ENCODE assay signal across 32 mouse cellular contexts in the genomic region with DNA sequence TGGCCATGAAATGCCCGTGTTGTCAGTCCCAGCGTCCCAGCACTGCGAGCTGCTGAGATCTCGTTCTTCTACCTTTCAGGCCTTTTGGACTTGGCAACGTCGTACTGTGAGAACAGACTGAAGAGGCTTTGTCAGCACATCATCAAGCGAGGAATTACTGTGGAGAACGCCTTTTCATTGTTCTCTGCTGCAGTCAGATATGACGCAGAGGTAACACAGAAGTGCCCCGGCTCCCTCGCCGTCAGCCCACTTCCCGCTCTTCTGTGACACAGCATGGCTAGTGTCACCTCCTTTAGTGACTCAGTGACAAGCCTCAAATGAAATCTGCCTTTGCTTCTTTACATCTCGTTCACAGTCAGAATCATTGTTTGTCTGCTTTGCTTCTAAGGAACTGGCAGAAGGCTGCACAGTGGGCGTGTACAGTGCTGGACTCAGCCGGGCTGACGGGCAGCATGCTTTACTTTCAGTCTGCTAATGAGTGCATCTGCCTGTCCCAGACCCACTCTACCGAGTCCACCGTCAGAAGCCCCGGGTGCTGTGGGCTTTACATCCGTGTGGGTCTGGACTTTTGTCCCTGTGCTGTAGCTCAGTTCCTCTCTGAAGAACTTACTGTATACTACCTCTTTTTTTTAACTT. TPM values are rescaled to one million over a fixed set of nuclear protein-coding genes. Genes with fewer than 3 reads are reported as not detected.
A peak's percentile ranks its signal among the peaks of the same experiment; 100 is the strongest.
DNase-seq lines count a peak whose midpoint lies in the region; ATAC-seq and TF ChIP-seq lines count a peak whose summit lies in the region.
"Had no signal": no experiment of that assay in that cellular context is flagged by ENCODE, and none has a peak within 500 bp of the region (broad histone marks: within the 10 kb centered on the region; RNA-seq: fewer than 3 reads in every experiment).

No protein-coding gene starts in this region.

- 67% methylated on average over 21 of the region's 21 CpGs for WGBS in heart, adult 2 months
- WGBS in heart, embryonic 16.5 days, result 48% methylated on average over 21 of the region's 21 CpGs

- TF ChIP-seq CTCF in heart, adult 2 months (IDR thresholded peaks at IDR 0.05), result no peak

- ATAC-seq in heart, embryonic 16.5 days (replicated peaks; ENCODE audit: extremely low read depth, insufficient read depth, low FRiP score), result peak; percentile 85
- ATAC-seq: intestine, embryonic 16.5 days had no signal

- DNase-seq in heart, adult 11 months, result peak; percentile 69
- no peak for DNase-seq in heart, adult 2 months
- DNase-seq in heart, adult 8-10 months (ENCODE audit: low spot score), result no peak
- DNase-seq in layer of hippocampus, adult 9-11 months, result peak; percentile 26
- no peak for DNase-seq in layer of hippocampus, postnatal 25 days (ENCODE audit: extremely low spot score in 1 of 2, low spot score in 1 of 2)
- no peak for DNase-seq in ovary, postnatal 10 days (ENCODE audit: low spot score)
- DNase-seq: adrenal gland, postnatal 25 days; cerebellum, adult 11 months; cerebellum, adult 9-11 months; left cerebral cortex, postnatal 4 days; lung, embryonic 14.5 days; right cerebral cortex, postnatal 14 days; spleen, adult 18-20 months had no signal

- no peaks in the 10 kb centered on the region for H3K27me3 ChIP-seq in heart, adult 2 months (ENCODE audit: control insufficient read depth, insufficient read depth, low read length)
- H3K27me3 ChIP-seq in heart, embryonic 16.5 days (ENCODE audit: control insufficient read depth, insufficient read depth, low read length), result peaks cover 35% of the 10 kb centered on the region
- H3K27me3 ChIP-seq: hindbrain, embryonic 15.5 days; limb, embryonic 15.5 days; midbrain, embryonic 12.5 days had no signal

- H3K4me3 ChIP-seq in heart, adult 2 months, result no peak overlapping the region
- H3K4me3 ChIP-seq in heart, embryonic 16.5 days (ENCODE audit: low read length), result no peak overlapping the region
- H3K4me3 ChIP-seq: embryonic facial prominence, embryonic 10.5 days; hindbrain, embryonic 15.5 days; limb, embryonic 15.5 days; midbrain, embryonic 12.5 days had no signal

- peak overlapping the region; percentile 53 for H3K4me2 ChIP-seq in heart, embryonic 16.5 days (ENCODE audit: low read depth, low read length)
- H3K4me2 ChIP-seq: hindbrain, embryonic 15.5 days; limb, embryonic 15.5 days; lung, embryonic 14.5 days; midbrain, embryonic 12.5 days had no signal

- intact Hi-C loops in heart, adult 2 months (cut with DNase I), result loop anchor here (10.0 kb wide), 1 partner anchor 94 kb away; no protein-coding TSS in a partner anchor

- peaks cover 3% of the 10 kb centered on the region; the same call in 1 of the 2 replicates for H3K36me3 ChIP-seq in heart, adult 2 months (ENCODE audit: control insufficient read depth, insufficient read depth, low read length)
- peaks cover 21% of the 10 kb centered on the region for H3K36me3 ChIP-seq in heart, embryonic 16.5 days (ENCODE audit: control insufficient read depth, insufficient read depth)

- no peak overlapping the region for H3K27ac ChIP-seq in heart, adult 2 months
- H3K27ac ChIP-seq in heart, embryonic 16.5 days (ENCODE audit: low read length), result no peak overlapping the region
- H3K27ac ChIP-seq: embryonic facial prominence, embryonic 10.5 days; hindbrain, embryonic 15.5 days; limb, embryonic 15.5 days; liver, embryonic 14.5 days; midbrain, embryonic 12.5 days had no signal

- H3K79me2 ChIP-seq in heart, adult 2 months (replicated peaks; ENCODE audit: control insufficient read depth, insufficient read depth, low read length), result no peaks in the 10 kb centered on the region

- no peaks in the 10 kb centered on the region for H3K9me3 ChIP-seq in heart, embryonic 16.5 days (replicated peaks; ENCODE audit: control insufficient read depth, low read length)
- H3K9me3 ChIP-seq: embryonic facial prominence, embryonic 10.5 days; hindbrain, embryonic 15.5 days; limb, embryonic 15.5 days; midbrain, embryonic 12.5 days had no signal

- H3K4me1 ChIP-seq in heart, adult 2 months (ENCODE audit: control insufficient read depth, insufficient read depth, low read length), result no peaks in the 10 kb centered on the region
- H3K4me1 ChIP-seq in heart, embryonic 16.5 days (ENCODE audit: control insufficient read depth, insufficient read depth, low read length), result 0 out of 2 replicates have a peak, but pooled peaks cover 2% of the 10 kb centered on the region
- H3K4me1 ChIP-seq: embryonic facial prominence, embryonic 10.5 days; hindbrain, embryonic 15.5 days; limb, embryonic 15.5 days; midbrain, embryonic 12.5 days had no signal

- TF ChIP-seq POLR2A in heart, adult 2 months (IDR thresholded peaks at IDR 0.05; ENCODE audit: insufficient read depth, low read depth, low read length), result no peak

- no peak overlapping the region for H3K9ac ChIP-seq in heart, adult 2 months (ENCODE audit: low read depth, low read length)
- no peak overlapping the region for H3K9ac ChIP-seq in heart, embryonic 16.5 days (ENCODE audit: low read length)
- H3K9ac ChIP-seq: hindbrain, embryonic 15.5 days; limb, embryonic 15.5 days; liver, embryonic 14.5 days; lung, embryonic 14.5 days; midbrain, embryonic 12.5 days had no signal

- TF ChIP-seq EP300 in heart, adult 2 months (IDR thresholded peaks at IDR 0.05; ENCODE audit: insufficient read depth, low read depth, low read length), result no peak

RNA-seq across cellular contexts. Expression of a gene that starts 29.4 kb away (rescaled TPM):
- 10 to 100 TPM; 10.2 to 10.9 TPM for total RNA-seq in heart, adult 2 months (2021)
- 5.5 and 12.8 TPM in 2 replicates for polyA plus RNA-seq in heart, adult 2 months (2012; rRNA removed)
- 16.0 and 16.7 TPM in 2 replicates for polyA plus RNA-seq in heart, embryonic 16.5 days (2015; fragmentation: Nextera tagmentation; extraction: Ambion mirVana)
- total RNA-seq in heart, adult 8-10 months (2022), result 10 to 100 TPM; 10.2 to 14.6 (median 12.1) TPM
- 10 to 100 TPM; 33.7 to 34.1 TPM for total RNA-seq in layer of hippocampus, postnatal 25 days (2021)

RNA-seq across cellular contexts. Expression of a gene that starts 29.6 kb away (rescaled TPM):
- total RNA-seq in heart, adult 2 months (2021), result not detected
- polyA plus RNA-seq in heart, adult 2 months (2012; rRNA removed), result 0.47 TPM in 1 of 2 replicates, not detected in the other
- polyA plus RNA-seq in heart, embryonic 16.5 days (2015; fragmentation: Nextera tagmentation; extraction: Ambion mirVana), result not detected in 2 replicates
- total RNA-seq in heart, adult 8-10 months (2022), result 1 to 10 TPM in 1 of 4 experiments, not detected in 3; 1.3 TPM
- not detected for total RNA-seq in layer of hippocampus, postnatal 25 days (2021)
- total RNA-seq: adrenal gland, postnatal 25 days; ES-E14; gastrocnemius, adult 8-10 months; granulocyte monocyte progenitor cell, adult 5-6 weeks; layer of hippocampus, adult 8-10 months; left cerebral cortex, postnatal 4 days had no signal
- polyA plus RNA-seq: embryonic facial prominence, embryonic 10.5 days; frontal cortex, adult 2 months; hindbrain, embryonic 15.5 days; intestine, embryonic 16.5 days; limb, embryonic 15.5 days; liver, embryonic 14.5 days; lung, embryonic 14.5 days; midbrain, embryonic 12.5 days; thymus, postnatal 0 days had no signal

RNA-seq across cellular contexts. Expression of a gene that starts 51.9 kb away (rescaled TPM):
- not detected for total RNA-seq in heart, adult 2 months (2021)
- polyA plus RNA-seq in heart, adult 2 months (2012; rRNA removed), result 0.76 TPM in 1 of 2 replicates, not detected in the other
- not detected in 2 replicates for polyA plus RNA-seq in heart, embryonic 16.5 days (2015; fragmentation: Nextera tagmentation; extraction: Ambion mirVana)
- total RNA-seq in heart, adult 8-10 months (2022), result not detected
- total RNA-seq in layer of hippocampus, postnatal 25 days (2021), result not detected
- total RNA-seq: adrenal gland, postnatal 25 days; common myeloid progenitor, adult 5-6 weeks; ES-E14; gastrocnemius, adult 8-10 months; granulocyte monocyte progenitor cell, adult 5-6 weeks; layer of hippocampus, adult 8-10 months; left cerebral cortex, adult 8-10 months; left cerebral cortex, postnatal 4 days; megakaryocyte, adult 5-6 weeks; monocyte, adult 5-6 weeks; neutrophil, adult 5-6 weeks had no signal
- polyA plus RNA-seq: embryonic facial prominence, embryonic 10.5 days; frontal cortex, adult 2 months; hindbrain, embryonic 15.5 days; intestine, embryonic 16.5 days; limb, embryonic 15.5 days; liver, embryonic 14.5 days; lung, embryonic 14.5 days; midbrain, embryonic 12.5 days; thymus, postnatal 0 days; urinary bladder, adult 2 months had no signal

Comparison
In these comparisons a context has a peak if more than half of its experiments do, and no peak if none do; other contexts are left out.
1. DNase-seq: peak in heart, adult 11 months (single experiment) and layer of hippocampus, adult 9-11 months (single experiment); none in heart, adult 2 months (0 of 2), heart, adult 8-10 months (single experiment), layer of hippocampus, postnatal 25 days (0 of 2) and ovary, postnatal 10 days (single experiment).